Mouse (Mus musculus) MEL (cell line): ENCODE results near the gene Gmds. TPM values are rescaled to one million over a fixed set of nuclear protein-coding genes. Genes with fewer than 3 reads are reported as not detected.

Source experiments
- DNase-seq: peaks from one replicate; pipeline ENCODE4 v3.0.0; 2011; ENCODE audit warnings: low read depth, low spot score
- H3K27ac ChIP-seq: 2 replicates; pipeline ENCODE4 v1.5.1; 2012; ENCODE audit warnings: low read depth, mild to moderate bottlenecking, control low read depth, low read length, moderate library complexity; ENCODE audit not compliant: control insufficient read depth
- H3K27me3 ChIP-seq, 2 experiments: fragments of 150-350 bp in 1 of 2; sonication (generic) in 1 of 2; 2 replicates each; pipeline ENCODE4 v1.6.1; 2012; ENCODE audit warnings: low read length in 2 of 2, mild to moderate bottlenecking in 2 of 2, improper control_type of control experiment in 1 of 2, moderate library complexity in 1 of 2; ENCODE audit not compliant: insufficient read depth in 2 of 2, control insufficient read depth in 1 of 2
- H3K36me3 ChIP-seq, 2 experiments: 2 replicates each; pipeline ENCODE4 v1.6.1; 2012 to 2014; ENCODE audit warnings: low read length in 2 of 2, improper control_type of control experiment in 1 of 2, inconsistent platforms in 1 of 2, mild to moderate bottlenecking in 1 of 2; ENCODE audit not compliant: insufficient read depth in 2 of 2, control insufficient read depth in 1 of 2
- H3K4me1 ChIP-seq, 2 experiments: fragments of 150-350 bp in 1 of 2; sonication (generic) in 1 of 2; 2 replicates each; pipeline ENCODE4 v1.6.1; 2012; ENCODE audit warnings: low read length in 2 of 2, improper control_type of control experiment in 1 of 2, mild to moderate bottlenecking in 1 of 2; ENCODE audit not compliant: insufficient read depth in 2 of 2, control insufficient read depth in 1 of 2
- H3K4me3 ChIP-seq, 2 experiments: fragments of 150-350 bp in 1 of 2; sonication (generic) in 1 of 2; 2 replicates each; pipeline ENCODE4 v1.5.1; 2012; ENCODE audit warnings: low read depth in 2 of 2, low read length in 2 of 2, mild to moderate bottlenecking in 2 of 2, moderate library complexity in 2 of 2, control low read depth in 1 of 2, improper control_type of control experiment in 1 of 2; ENCODE audit not compliant: control insufficient read depth in 1 of 2, insufficient read depth in 1 of 2
- H3K79me2 ChIP-seq: 2 replicates; pipeline ENCODE4 v1.6.1; 2012; ENCODE audit warnings: mild to moderate bottlenecking, low read length, moderate library complexity; ENCODE audit not compliant: control insufficient read depth, poor library complexity, insufficient read depth
- H3K9ac ChIP-seq: 2 replicates; pipeline ENCODE4 v1.6.1; 2012; ENCODE audit warnings: low read depth, mild to moderate bottlenecking, control low read depth, low read length, moderate library complexity; ENCODE audit not compliant: control insufficient read depth, poor library complexity, severe bottlenecking
- H3K9me3 ChIP-seq: fragments of 150-350 bp; sonication (generic); replicated peaks from 2 replicates; pipeline ENCODE4 v1.6.1; 2012; ENCODE audit warnings: mild to moderate bottlenecking, low read length, improper control_type of control experiment, moderate library complexity; ENCODE audit not compliant: insufficient read depth
- CHD1 ChIP-seq: IDR thresholded peaks from 2 replicates; pipeline ENCODE4 v1.6.1; 2012; ENCODE audit warnings: low read depth, mild to moderate bottlenecking, inconsistent platforms, low read length, improper control_type of control experiment
- CTCF ChIP-seq, 3 experiments: IDR thresholded peaks in 2 of 3; conservative IDR thresholded peaks in 1 of 3; 2 replicates each; pipeline ENCODE4 v1.5.1; 2011 to 2012; ENCODE audit warnings: low read length in 3 of 3, low read depth in 2 of 3, mild to moderate bottlenecking in 2 of 3, improper control_type of control experiment in 1 of 3, inconsistent platforms in 1 of 3, mixed read lengths in 1 of 3, moderate library complexity in 1 of 3; ENCODE audit not compliant: control insufficient read depth in 1 of 3, insufficient read depth in 1 of 3, poor library complexity in 1 of 3, severe bottlenecking in 1 of 3
- E2F4 ChIP-seq: IDR thresholded peaks from 2 replicates; pipeline ENCODE4 v1.6.1; 2011; ENCODE audit warnings: low read depth, low read length, improper control_type of control experiment, borderline replicate concordance
- GABPA ChIP-seq: IDR thresholded peaks from 2 replicates; pipeline ENCODE4 v1.6.1; 2012; ENCODE audit warnings: low read depth, mild to moderate bottlenecking, inconsistent platforms, low read length, improper control_type of control experiment, moderate library complexity
- MAFK ChIP-seq: IDR thresholded peaks from 2 replicates; pipeline ENCODE4 v1.6.1; 2011; ENCODE audit warnings: low read depth, mild to moderate bottlenecking, low read length, improper control_type of control experiment, borderline replicate concordance
- MAX ChIP-seq: IDR thresholded peaks from 2 replicates; pipeline ENCODE4 v1.6.1; 2011; ENCODE audit warnings: low read length, improper control_type of control experiment
- MYB ChIP-seq: IDR thresholded peaks from 2 replicates; pipeline ENCODE4 v1.6.1; 2011; ENCODE audit warnings: mild to moderate bottlenecking, low read depth, low read length, improper control_type of control experiment
- MYC ChIP-seq: IDR thresholded peaks from 2 replicates; pipeline ENCODE4 v1.6.1; 2011; ENCODE audit warnings: low read depth, mild to moderate bottlenecking, low read length, improper control_type of control experiment, moderate library complexity
- NRF1 ChIP-seq: IDR thresholded peaks from 2 replicates; pipeline ENCODE4 v1.6.1; 2014; ENCODE audit warnings: low read depth, mild to moderate bottlenecking, inconsistent platforms, low read length, improper control_type of control experiment, moderate library complexity; ENCODE audit not compliant: poor library complexity, insufficient read depth, severe bottlenecking
- POLR2A ChIP-seq, 2 experiments: IDR thresholded peaks; 2 replicates each; pipeline ENCODE4 v1.6.1; 2011 to 2012; ENCODE audit warnings: low read length in 2 of 2, mild to moderate bottlenecking in 2 of 2, control low read depth in 1 of 2, improper control_type of control experiment in 1 of 2, low read depth in 1 of 2, moderate library complexity in 1 of 2; ENCODE audit not compliant: control insufficient read depth in 1 of 2, insufficient read depth in 1 of 2, poor library complexity in 1 of 2
- POLR2AphosphoS5 ChIP-seq: IDR thresholded peaks from 2 replicates; pipeline ENCODE4 v1.6.1; 2012; ENCODE audit warnings: low read depth, borderline replicate concordance, mild to moderate bottlenecking, inconsistent platforms, low read length, moderate library complexity, mixed read lengths
- RAD21 ChIP-seq: IDR thresholded peaks from 2 replicates; pipeline ENCODE4 v1.6.1; 2011; ENCODE audit warnings: mild to moderate bottlenecking, low read depth, low read length, improper control_type of control experiment
- RCOR1 ChIP-seq: IDR thresholded peaks from 2 replicates; pipeline ENCODE4 v1.6.1; 2012; ENCODE audit warnings: low read depth, mild to moderate bottlenecking, inconsistent platforms, low read length, improper control_type of control experiment
- SIN3A ChIP-seq: IDR thresholded peaks from 2 replicates; pipeline ENCODE4 v1.6.1; 2012; ENCODE audit warnings: low read length, improper control_type of control experiment, inconsistent platforms
- UBTF ChIP-seq: IDR thresholded peaks from 2 replicates; pipeline ENCODE4 v1.6.1; 2012; ENCODE audit warnings: low read depth, mild to moderate bottlenecking, inconsistent platforms, low read length, improper control_type of control experiment, moderate library complexity, borderline replicate concordance; ENCODE audit not compliant: insufficient read depth
- USF2 ChIP-seq, 2 experiments: IDR thresholded peaks; 2 replicates each; pipeline ENCODE4 v1.6.1; 2011 to 2012; ENCODE audit warnings: improper control_type of control experiment in 2 of 2, low read length in 2 of 2, borderline replicate concordance in 1 of 2, inconsistent platforms in 1 of 2, low read depth in 1 of 2, mild to moderate bottlenecking in 1 of 2; ENCODE audit not compliant: insufficient read depth in 1 of 2
- ZC3H11A ChIP-seq: IDR thresholded peaks from 2 replicates; pipeline ENCODE4 v1.6.1; 2012; ENCODE audit warnings: low read depth, mild to moderate bottlenecking, inconsistent platforms, low read length, improper control_type of control experiment
- ZNF384 ChIP-seq: IDR thresholded peaks from 2 replicates; pipeline ENCODE4 v1.6.1; 2012; ENCODE audit warnings: low read depth, mild to moderate bottlenecking, inconsistent platforms, low read length, improper control_type of control experiment
- polyA plus RNA-seq, 2 experiments: library from polyadenylated mRNA; stranded (reverse) in 1 of 2; unstranded in 1 of 2; fragments of >175 nt in 1 of 2; fragments of >200 nt in 1 of 2; gene quantifications; 2 replicates each; pipeline versions ENCODE4 v1.2.1 to v1.2.4; 2012; ENCODE audit warnings: low replicate concordance in 2 of 2, low read depth in 1 of 2; ENCODE audit not compliant: insufficient read length in 2 of 2, insufficient read depth in 1 of 2, missing spikeins in 1 of 2
- total RNA-seq: library from RNA; depleted of rRNA; stranded (reverse); fragments of 300-350 nt; gene quantifications from 2 replicates; pipeline ENCODE4 v1.2.3, GENCODE M21; 2012

The Gmds gene
- total and polyA plus RNA-seq, 3 experiments = 17.4 to 32.2 TPM; not detected in 1

GRCm38 (mm10) chr13:31849258-31849971 is 489.1 kb downstream of the Gmds start:
- H3K9ac ChIP-seq = no peak overlapping the region
- no peak overlapping the region for H3K27ac ChIP-seq
- no peak overlapping the region for H3K4me3 ChIP-seq
- no peak for TF ChIP-seq USF2 (IDR thresholded peaks at IDR 0.05; ENCODE audit: borderline replicate concordance in 1 of 2, insufficient read depth in 1 of 2, low read depth in 1 of 2, low read length in 2 of 2)
- TF ChIP-seq CHD1 = no peak
- no peak for TF ChIP-seq CTCF (IDR thresholded peaks at IDR 0.05 in 2 of 3, conservative IDR thresholded peaks at IDR 0.05 in 1 of 3; ENCODE audit: control insufficient read depth in 1 of 3, insufficient read depth in 1 of 3, low read depth in 2 of 3, low read length in 3 of 3, poor library complexity in 1 of 3, severe bottlenecking in 1 of 3)
- no peak for TF ChIP-seq POLR2AphosphoS5
- no peak for TF ChIP-seq MAX
- no peak for TF ChIP-seq MAFK
- no peak for TF ChIP-seq ZNF384
- no peak for TF ChIP-seq MYB
- no peak for TF ChIP-seq ZC3H11A
- no peak for TF ChIP-seq RCOR1
- TF ChIP-seq RAD21 = no peak
- no peak for TF ChIP-seq E2F4
- TF ChIP-seq UBTF = no peak
- DNase-seq = no peak
- no peaks in the 10 kb centered on the region for H3K9me3 ChIP-seq
- H3K27me3 ChIP-seq = no peaks in the 10 kb centered on the region
- H3K4me1 ChIP-seq = no peaks in the 10 kb centered on the region
- H3K36me3 ChIP-seq = no peaks in the 10 kb centered on the region
- H3K79me2 ChIP-seq = no peaks in the 10 kb centered on the region

GRCm38 (mm10) chr13:31835802-31836201 is 502.7 kb downstream of the Gmds start:
- no peaks in the 10 kb centered on the region for H3K4me1 ChIP-seq
- TF ChIP-seq NRF1 (no peak), GABPA (no peak), SIN3A (no peak), MYB (no peak), ZNF384 (no peak), POLR2A (IDR thresholded peaks at IDR 0.05; ENCODE audit: control insufficient read depth in 1 of 2, insufficient read depth in 1 of 2, low read depth in 1 of 2, low read length in 2 of 2, poor library complexity in 1 of 2) (no peak), CTCF (IDR thresholded peaks at IDR 0.05 in 2 of 3, conservative IDR thresholded peaks at IDR 0.05 in 1 of 3; ENCODE audit: control insufficient read depth in 1 of 3, insufficient read depth in 1 of 3, low read depth in 2 of 3, low read length in 3 of 3, poor library complexity in 1 of 3, severe bottlenecking in 1 of 3) (no peak), MYC (no peak), MAFK (no peak)
- no peak for DNase-seq
- H3K27ac ChIP-seq = no peak overlapping the region
- no peaks in the 10 kb centered on the region for H3K9me3 ChIP-seq
- no peaks in the 10 kb centered on the region for H3K27me3 ChIP-seq
- H3K9ac ChIP-seq = no peak overlapping the region
- H3K4me3 ChIP-seq = no peak overlapping the region
- no peaks in the 10 kb centered on the region for H3K79me2 ChIP-seq
- no peaks in the 10 kb centered on the region for H3K36me3 ChIP-seq
